Mouse (Mus musculus) kidney, adult 11 months (tissue): ENCODE results near the gene Mob4.

Experiments
- DNase-seq: peaks from one replicate; pipeline ENCODE4 v3.0.0; 2022

Mob4 gene

DNA sequence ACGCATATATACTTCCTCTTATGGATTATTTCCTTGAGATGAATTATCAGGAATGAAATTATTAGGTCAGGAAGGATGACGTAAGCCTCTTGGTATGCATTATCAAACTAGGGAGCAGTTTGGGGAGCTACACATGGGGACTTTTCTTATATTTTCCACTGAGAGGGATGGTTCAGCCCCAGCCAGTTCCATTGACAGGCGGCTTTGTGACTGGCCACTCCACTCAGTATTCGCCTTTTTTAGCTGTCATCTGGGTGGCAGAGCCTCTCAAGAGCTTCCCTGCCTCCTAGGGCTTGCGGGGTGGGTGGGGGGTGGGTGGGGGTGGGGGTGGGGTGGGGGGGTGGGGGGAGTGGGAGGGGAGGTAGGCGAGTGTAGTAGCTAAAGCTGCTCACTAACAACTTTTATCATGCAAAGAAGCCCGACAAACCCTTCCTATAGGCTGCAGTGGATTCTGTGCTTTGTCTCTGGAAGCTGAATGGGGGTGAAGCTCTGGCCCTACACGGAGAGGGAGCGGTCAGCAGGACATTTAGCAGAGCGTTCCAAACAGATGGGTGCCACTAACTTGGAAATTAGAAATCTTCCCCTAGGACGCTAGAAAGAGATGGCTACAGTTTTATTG lies 55.7 kb downstream of the Mob4 start:
- DNase-seq, result no peak

DNA sequence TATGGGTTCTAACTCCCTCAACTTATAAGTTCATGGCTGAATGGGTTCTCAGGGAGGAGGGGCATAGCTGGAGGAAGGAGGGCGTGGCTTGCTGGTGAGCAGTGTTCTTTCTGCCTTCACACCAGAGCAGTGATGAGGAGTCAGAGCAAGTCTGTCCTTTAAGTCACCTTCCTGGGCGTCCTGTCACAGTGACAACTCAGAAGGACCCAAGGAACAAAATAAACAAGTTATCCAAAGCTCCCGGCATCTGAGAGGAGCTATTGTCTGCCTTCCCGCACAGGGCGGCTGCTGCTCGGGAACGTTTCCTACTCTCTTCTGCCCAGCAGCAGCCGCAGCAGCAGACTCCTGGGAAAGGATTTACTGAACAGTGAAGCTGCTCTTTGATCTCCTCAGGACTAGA lies 61.0 kb downstream of the Mob4 start:
- DNase-seq, result no peak

DNA sequence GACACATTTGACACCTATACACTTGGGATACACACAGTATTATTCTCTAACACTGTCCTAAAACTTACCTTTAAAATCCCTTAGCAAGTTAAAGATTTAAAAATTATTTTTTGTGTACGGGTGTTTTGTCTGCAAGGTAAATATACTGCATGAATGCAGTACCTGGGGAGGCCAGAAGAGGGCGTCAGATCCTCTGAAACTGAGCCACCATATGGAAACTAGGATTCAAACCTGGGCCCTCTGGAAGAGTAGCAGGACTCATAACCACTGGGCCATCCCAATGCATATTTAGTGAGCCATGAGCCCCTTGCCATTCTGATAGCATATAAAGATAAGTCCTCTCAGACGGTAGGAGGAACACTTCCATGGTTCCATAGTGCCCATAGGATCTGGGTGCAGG lies 61.8 kb downstream of the Mob4 start:
- no peak for DNase-seq

DNA sequence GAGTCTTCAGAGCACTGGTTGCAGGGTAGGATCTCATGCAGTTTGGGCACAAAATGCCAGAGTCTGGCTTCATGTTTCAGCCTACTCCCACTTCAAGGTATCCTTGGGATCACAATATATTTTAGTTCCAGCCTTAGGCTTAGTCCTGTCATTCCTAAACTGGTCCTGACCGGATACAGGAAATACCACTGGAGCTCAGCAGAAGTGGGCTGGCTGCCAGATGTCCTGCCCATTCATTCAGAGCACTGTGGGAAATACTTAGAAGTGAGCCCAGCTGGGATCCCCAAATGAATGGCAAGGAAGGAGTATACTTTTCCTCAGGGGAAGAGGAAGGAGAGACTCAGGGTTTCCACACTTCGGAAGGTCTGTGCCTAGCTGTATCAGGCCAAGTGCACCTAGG lies 62.3 kb downstream of the Mob4 start:
- DNase-seq, result peak; percentile 82

DNA sequence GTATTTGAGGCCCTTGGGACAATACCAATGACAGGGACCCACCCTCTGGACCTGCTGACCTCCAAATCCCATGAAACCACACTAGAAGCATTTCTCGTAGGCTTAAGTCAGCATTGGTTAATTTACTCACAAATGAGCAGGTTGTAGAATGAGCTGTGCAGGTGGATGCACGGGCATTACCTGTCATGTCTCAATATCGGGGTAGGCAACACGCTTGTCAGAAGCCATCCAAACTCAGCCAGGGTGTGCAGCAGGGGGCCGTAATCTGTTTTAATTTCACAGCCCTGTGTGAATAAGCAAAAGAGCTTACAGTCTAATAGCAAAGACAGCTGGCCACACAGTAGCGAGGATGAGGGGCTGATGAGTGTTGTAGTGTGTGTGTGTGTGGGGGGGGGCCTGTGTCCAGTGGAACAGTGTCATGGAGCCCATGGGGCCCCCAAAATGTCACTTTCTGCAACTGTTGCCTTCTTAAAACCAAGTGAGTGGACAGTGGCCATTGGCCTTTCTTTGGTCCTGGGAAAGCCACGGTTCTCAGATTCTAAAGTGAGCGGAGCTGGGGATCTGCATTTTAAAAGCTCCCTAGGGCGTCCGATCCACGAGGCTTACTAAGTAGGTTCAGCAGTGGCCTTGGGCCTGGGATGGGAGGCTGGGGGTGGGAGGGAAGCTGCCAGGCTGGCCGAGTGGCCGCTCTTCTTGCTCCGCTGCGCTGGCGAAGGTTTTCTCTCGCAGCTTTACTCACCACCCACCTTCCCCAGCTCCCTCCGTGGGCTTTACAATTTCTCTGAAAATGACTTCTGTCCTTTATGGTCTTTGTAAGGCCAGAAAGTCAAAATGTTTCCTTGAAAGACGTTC lies 63.3 kb downstream of the Mob4 start:
- no peak for DNase-seq

DNA sequence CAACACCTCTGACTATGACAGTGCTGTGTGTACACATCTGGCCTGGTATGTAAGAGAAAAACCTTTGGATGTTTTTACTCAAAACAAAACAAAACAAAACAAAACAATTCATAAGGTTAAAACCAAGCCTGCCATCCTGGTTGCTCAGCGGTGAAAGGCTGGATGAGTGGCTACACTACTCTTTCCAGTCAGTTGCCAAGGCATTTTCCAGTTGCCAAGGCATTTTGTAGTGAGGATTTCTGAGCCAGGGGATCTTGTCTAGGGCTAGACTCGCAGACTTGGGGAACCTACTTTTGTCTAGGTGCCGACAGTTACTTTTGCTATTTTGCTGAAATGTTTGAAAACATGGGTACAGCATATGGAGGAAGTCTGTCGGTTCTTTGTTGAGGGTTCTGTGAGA lies 64.0 kb downstream of the Mob4 start:
- no peak for DNase-seq

DNA sequence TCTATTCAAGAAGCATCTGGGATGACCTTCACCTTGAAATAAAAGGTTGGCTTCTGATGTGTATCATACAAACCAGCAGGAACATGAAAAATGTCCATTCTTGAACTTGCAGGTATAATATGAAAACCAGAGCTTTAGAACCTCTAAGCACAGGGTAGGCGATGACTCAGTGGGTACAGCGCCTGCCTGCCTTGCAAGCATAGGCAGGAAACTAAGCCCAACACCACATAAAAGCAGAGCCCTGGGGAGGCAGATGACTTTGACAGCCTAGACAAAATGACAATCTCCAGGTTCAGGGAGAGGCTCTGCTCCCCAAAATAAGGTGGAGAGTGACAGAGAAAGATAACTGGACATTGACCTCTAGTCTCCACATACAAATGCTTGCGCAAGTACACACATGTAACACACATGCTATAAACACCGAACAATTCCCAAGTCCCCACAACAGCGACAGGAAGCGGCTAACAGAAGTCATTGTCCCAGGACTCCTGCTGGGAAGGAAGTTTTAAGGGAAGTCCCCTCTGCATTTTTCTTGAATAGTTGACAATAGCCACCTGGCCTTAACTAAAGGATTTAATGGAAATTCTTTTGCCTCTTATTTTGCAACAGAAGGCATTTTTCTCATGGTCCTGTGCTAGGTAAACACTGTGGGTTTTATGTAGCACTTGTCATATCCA lies 65.4 kb downstream of the Mob4 start:
- no peak for DNase-seq

DNA sequence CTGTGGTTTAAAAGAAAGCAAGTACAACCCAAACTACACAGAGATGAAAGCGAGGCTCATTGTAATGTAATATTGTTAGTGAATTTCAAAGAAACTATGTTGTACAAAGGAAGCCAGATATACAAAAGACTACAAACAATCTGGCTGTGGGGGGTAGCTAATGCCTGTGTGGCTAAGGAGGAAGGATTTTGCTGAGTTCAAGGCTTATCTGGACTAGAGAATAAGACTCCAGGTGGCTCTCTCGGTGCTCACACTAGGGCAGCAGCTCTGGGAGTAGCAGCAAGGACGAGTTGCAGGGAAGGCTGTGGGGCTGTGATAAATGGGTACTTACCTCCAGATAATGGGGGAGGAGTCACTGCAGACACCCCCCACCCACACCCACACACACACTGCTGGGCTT lies 67.7 kb downstream of the Mob4 start:
- DNase-seq, result no peak

DNA sequence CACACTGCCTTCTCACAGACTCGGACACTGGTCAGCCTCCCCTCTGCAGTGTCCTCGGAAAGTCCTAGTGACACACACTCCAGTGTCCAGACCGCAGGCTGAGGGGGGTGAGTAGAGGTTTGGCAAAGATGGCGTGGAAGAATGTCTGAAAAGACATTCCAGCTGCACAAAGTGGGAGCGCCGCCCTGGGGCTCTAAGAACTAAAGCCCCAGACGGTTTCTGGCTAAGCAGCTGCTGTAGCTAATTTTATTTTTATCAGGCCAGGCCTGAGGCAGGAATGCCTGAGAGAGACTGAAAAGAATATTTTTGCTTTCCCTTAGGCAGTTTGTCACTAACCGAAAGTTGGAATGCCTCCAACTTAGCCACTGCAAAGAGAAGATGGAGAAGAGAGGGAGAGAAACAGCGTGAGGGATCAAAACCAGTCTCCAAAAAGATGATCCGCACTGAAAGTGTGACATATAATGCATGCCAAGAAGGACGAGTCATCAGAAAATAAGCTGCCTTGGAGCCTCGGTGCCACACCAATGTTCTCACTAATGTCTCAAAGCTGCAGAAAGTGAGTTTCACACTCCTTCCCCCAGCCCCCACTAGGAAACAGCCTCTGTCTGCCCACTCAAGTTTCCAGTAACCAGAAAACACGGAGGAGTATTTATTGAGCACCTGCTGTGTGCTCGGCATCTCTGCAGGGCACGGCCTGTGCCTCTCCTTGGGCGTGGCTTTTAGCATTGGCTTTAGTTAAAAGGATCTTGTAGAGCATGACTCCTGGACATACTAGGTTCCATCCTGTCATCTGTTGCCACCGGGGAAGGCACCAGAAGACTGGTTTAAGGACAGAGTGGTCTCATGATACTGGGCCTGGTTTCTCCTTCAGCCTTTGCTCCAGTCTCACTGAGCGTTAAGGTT lies 71.1 kb downstream of the Mob4 start:
- no peak for DNase-seq
